Mouse (Mus musculus) left cerebral cortex, postnatal 36 days (tissue): ENCODE measurements around the gene Cemip. TPM values are rescaled to one million over a fixed set of nuclear protein-coding genes. Genes with fewer than 3 reads are reported as not detected.

ENCODE experiments used
- DNase-seq, 2 experiments: peaks; one replicate each; pipeline ENCODE4 v3.0.0; 2021 to 2022; ENCODE audit warnings: low spot score in 2 of 2, mixed read lengths in 1 of 2
- intact Hi-C: fragments of 180-260 bp; cut with DNase I; formaldehyde crosslinking; loops from one replicate; pipeline ENCODE4 v1.15.1; 2025
- total RNA-seq, 2 experiments: library from RNA; stranded (reverse); gene quantifications; 2 replicates each; pipeline ENCODE4 v1.2.3; 2021

The Cemip gene
- total RNA-seq, 2 experiments from 2014 or later: 14.5 to 18.7 TPM

- DNase-seq: no peak
- intact Hi-C loops: no loop called here
Measured at GRCm38 (mm10) chr7:84039856-84040522, 46.3 kb downstream of the Cemip start.

- no peak for DNase-seq
- intact Hi-C loops: no loop called here
Measured at GRCm38 (mm10) chr7:84038642-84039041, 47.7 kb downstream of the Cemip start.

GRCm38 (mm10) chr7:84032831-84033230, 53.5 kb downstream of the Cemip start:
- intact Hi-C loops: no loop called here
- DNase-seq: no peak

GRCm38 (mm10) chr7:84029120-84029771, 57.1 kb downstream of the Cemip start:
- intact Hi-C loops: no loop called here
- DNase-seq: peak; percentile 30 to 42

GRCm38 (mm10) chr7:84028368-84028767, 57.9 kb downstream of the Cemip start:
- no peak for DNase-seq
- intact Hi-C loops: no loop called here

GRCm38 (mm10) chr7:84026950-84027585, 59.2 kb downstream of the Cemip start:
- intact Hi-C loops: no loop called here
- no peak for DNase-seq

- no peak for DNase-seq
- intact Hi-C loops: no loop called here
Measured at GRCm38 (mm10) chr7:84026090-84026489, 60.2 kb downstream of the Cemip start.

- intact Hi-C loops: no loop called here
- DNase-seq: no peak
Measured at GRCm38 (mm10) chr7:84023466-84023865, 62.8 kb downstream of the Cemip start.

GRCm38 (mm10) chr7:84022462-84022861, 63.8 kb downstream of the Cemip start:
- intact Hi-C loops: no loop called here
- DNase-seq: no peak

GRCm38 (mm10) chr7:84019381-84019780, 66.9 kb downstream of the Cemip start:
- no peak for DNase-seq
- intact Hi-C loops: no loop called here

GRCm38 (mm10) chr7:84018291-84019266, 67.7 kb downstream of the Cemip start:
- intact Hi-C loops: no loop called here
- DNase-seq: no peak

GRCm38 (mm10) chr7:84015050-84015449, 71.3 kb downstream of the Cemip start:
- intact Hi-C loops: no loop called here
- no peak for DNase-seq

GRCm38 (mm10) chr7:84013656-84014055, 72.6 kb downstream of the Cemip start:
- intact Hi-C loops: no loop called here
- DNase-seq: no peak

GRCm38 (mm10) chr7:84004357-84004756, 81.9 kb downstream of the Cemip start:
- no peak for DNase-seq
- intact Hi-C loops: no loop called here

- intact Hi-C loops: no loop called here
- no peak for DNase-seq
Measured at GRCm38 (mm10) chr7:84001516-84001915, 84.8 kb downstream of the Cemip start.

GRCm38 (mm10) chr7:84000671-84001070, 85.6 kb downstream of the Cemip start:
- DNase-seq: no peak
- intact Hi-C loops: no loop called here

- intact Hi-C loops: no loop called here
- DNase-seq: no peak
Measured at GRCm38 (mm10) chr7:83999647-84000046, 86.7 kb downstream of the Cemip start.

GRCm38 (mm10) chr7:83994348-83994747, 92.0 kb downstream of the Cemip start:
- no peak for DNase-seq
- intact Hi-C loops: no loop called here

- intact Hi-C loops: no loop called here
- DNase-seq: no peak
Measured at GRCm38 (mm10) chr7:83989294-83989693, 97.0 kb downstream of the Cemip start.

GRCm38 (mm10) chr7:83985751-83986150, 100.6 kb downstream of the Cemip start:
- DNase-seq: no peak
- intact Hi-C loops: no loop called here
